Mouse (Mus musculus) left cerebral cortex, adult 9 months (tissue): ENCODE results near the gene Kcnd2.

ENCODE experiments used
- DNase-seq, 2 experiments: peaks; one replicate each; pipeline ENCODE4 v3.0.0; 2022; ENCODE audit warnings: low spot score in 2 of 2

The Kcnd2 gene

DNA sequence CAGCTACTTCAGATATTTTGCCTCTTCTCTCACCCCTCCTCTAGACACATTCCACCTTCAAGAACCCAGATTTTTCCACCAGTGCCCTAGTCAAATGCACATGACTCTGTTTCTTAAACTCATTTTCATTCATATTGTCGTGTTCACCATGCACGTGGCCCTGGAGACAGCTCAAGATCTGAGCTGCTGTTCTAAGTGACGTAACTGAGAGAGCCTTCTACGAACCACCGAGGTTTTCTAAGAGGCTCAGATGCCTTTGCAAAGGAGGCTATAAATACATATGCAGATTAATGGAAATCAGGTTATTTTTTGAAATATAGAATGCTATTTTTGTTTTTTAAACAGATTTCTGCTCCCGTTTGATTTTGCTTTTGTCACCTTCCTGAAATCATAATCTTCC lies 202.9 kb downstream of the Kcnd2 start:
- DNase-seq = peak; percentile 58 to 65

DNA sequence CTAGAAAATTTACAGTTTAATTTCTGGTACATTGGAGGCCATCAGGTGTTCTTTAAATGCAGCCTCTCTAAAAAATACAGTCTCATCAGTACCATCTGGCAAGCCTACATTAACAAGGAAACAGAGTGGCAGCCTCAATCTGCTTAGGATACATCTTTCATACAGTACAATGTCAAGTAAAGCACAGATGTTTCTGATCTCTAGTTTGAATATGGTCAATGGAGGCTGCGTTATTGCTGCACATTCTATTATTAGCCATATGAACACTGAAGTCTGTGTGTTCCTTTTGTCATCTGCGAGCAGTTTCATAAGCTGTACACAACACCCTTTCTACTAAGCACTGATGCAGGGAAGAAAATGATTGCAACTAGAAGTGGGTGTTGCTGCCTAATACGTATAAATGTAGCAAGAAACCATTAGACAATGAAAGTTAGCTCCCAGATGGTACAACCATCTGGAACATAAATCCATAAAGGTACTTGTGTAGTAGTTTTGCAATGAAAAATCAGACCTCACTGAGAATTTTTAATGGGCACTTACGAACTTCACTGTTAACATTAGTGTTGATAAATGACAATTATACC lies 209.0 kb downstream of the Kcnd2 start:
- DNase-seq = peak in 1 of 2 experiments; percentile 22

GRCm38 (mm10) chr6:21431120-21431519 lies 215.8 kb downstream of the Kcnd2 start:
- DNase-seq = no peak

- DNase-seq = no peak
Measured at GRCm38 (mm10) chr6:21464719-21465118, 249.4 kb downstream of the Kcnd2 start.

GRCm38 (mm10) chr6:21471891-21472544 lies 256.7 kb downstream of the Kcnd2 start:
- peak in 1 of 2 experiments; percentile 15 for DNase-seq

GRCm38 (mm10) chr6:21482714-21483113 lies 267.4 kb downstream of the Kcnd2 start:
- DNase-seq = no peak

DNA sequence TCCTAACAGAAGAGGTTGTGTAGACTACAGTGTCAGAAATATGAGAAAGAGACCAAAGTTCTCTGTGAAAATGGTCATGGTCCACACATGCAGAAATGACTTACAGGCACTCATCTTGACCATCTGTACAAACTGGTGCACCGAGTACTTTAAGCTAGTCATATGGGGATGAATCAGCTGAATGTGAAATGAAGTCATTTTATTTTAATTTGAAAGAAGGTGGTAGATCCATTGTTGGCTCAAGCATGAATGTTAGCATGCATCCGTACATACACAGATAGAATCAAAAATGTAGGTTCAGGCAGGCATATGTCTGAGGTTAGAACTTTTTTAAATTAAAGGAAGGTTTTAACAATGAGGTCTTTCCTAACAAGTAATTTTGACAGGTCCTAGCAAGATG lies 273.2 kb downstream of the Kcnd2 start:
- DNase-seq = no peak

DNA sequence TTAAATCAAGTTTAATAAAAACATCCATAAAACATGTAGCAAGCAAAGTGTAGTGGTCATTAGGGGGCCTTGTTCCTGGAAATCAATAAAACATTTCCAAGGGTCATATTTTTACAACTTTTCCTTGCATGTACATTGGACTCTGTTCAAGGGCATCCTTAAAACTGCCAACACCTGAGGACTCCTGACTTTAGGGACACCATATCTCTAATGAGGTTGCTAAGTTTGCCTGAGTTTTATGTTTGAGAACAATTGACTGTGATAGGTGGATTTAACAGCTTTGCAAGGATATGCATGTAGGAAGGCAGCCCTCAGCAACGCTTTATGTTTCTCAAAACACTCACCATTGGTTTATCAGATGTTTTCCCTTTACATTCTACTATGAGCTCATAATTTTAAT lies 287.6 kb downstream of the Kcnd2 start:
- DNase-seq = no peak

DNA sequence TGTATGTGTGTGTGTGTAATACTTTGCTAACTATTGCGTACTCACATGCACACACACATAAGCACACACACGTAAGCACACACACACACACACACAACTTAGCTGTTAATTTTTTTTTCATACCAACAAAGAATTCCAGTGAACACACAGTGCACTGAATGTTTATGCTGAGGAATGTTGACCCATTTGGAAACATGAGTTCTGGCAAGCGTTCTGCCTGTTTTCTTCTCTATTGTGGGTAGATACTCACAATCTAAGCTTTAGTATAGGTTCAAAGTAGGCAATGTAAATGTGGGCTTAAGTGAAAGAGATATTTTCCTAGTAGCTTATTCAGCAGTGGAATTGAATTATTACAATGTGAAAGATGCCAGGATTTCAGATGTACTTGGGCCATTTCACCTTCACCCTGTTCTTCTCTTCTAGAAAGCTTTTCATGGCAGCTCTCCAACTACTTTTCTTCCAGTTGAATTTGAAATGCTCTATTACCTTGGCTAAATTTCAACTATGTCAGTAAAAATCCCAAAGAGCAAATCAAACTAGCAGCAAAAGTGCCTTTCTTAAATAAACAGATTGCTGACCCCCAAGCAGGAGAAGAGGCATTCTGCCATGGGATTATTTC lies 295.4 kb downstream of the Kcnd2 start:
- no peak for DNase-seq

DNA sequence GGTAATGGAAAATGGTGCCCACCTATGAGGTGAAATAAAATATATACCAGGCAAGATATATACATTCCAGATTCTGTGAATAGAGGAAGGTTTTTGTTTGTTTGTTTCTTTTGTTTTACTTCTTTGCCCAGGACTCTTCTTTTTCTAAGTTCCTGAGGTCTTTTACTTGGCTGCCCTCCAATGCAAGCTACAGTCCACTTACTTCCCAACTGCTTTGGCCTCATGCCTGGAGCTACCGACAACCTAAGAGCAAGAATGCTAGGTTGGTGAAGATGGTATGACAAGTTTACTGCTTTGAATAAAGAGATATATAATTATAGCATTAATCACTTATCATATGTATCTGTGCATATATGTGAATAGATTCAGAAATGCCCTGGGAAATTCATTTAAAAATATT lies 305.0 kb downstream of the Kcnd2 start:
- no peak for DNase-seq

- no peak for DNase-seq
Measured at GRCm38 (mm10) chr6:21527489-21528074, 312.3 kb downstream of the Kcnd2 start.

GRCm38 (mm10) chr6:21534009-21534408 lies 318.7 kb downstream of the Kcnd2 start:
- DNase-seq = peak; percentile 15 to 31

DNA sequence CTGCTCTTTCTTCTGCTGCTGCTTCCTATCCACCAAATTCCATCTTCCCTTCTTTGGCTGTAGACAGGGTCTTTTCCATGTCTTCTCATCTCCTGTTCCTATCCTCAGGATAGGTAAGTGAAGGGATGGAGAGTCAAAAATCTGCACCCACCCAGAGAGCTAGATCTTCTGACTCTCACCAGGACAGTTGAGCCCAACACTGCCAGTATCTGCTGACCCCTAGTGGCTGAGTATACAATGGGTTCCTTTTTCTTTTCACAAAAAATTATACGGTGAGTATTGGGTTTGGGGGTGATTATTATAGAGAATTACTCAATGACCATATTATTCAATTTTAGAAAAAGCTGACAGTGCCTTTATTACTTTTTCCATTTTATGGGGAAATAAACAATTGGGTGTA lies 319.5 kb downstream of the Kcnd2 start:
- peak in 1 of 2 experiments; percentile 24 for DNase-seq

DNA sequence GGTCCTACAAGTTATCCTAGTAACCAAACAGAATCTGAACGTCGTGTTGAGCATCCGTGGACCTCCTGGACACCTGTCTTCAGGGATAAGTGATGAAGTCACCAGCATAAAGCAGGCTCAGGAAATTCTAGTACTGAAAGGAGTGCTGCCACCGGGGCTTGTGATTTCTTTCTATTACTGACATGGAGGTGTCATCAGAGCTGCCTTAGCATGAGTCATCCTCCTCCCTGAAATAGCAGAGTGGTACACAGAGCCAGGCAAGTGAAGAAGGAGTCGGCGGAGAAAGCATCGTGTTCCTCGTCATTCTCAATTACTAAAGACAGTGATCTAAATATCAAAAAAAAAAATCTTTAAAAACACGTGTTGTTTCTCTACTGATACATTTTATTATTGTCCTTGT lies 336.2 kb downstream of the Kcnd2 start:
- DNase-seq = peak; percentile 56 to 60

DNA sequence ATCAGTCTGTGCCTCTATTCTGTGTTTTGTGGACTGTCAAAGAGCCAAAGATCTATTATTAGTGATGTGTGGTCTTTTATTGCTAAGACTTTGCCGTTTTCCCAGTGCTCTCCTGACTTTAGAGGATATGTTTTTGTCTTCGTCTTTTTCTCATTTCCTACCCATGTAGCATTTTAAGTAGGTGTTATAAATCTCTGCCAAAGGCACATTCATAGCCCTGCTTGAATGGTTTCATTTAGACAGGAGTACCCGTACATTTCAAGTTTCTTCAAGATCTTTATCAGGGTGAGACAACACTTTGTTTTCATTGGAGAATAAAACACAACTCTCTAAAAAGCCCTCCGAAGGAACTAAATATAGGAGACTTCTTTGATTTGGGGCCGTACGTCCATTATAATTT lies 355.7 kb downstream of the Kcnd2 start:
- no peak for DNase-seq

DNA sequence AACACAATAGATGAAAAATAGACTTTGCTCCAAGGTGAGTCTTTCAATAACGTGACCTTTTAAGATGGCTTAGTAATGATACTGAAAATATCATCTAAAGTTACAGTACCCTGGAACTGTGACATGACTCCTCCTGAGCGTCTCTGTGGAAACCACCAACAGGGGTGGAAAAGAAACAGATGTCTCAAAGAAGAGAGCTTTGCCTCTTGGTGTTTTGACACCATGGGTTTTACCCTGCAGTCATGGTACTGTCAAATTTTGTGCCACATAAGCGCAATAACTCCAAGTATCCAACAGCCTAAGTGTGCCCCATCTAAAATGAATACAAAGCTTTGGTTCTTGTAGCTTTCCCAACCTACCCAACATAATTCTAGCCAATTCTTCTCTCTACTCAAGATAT lies 374.9 kb downstream of the Kcnd2 start:
- no peak for DNase-seq

DNA sequence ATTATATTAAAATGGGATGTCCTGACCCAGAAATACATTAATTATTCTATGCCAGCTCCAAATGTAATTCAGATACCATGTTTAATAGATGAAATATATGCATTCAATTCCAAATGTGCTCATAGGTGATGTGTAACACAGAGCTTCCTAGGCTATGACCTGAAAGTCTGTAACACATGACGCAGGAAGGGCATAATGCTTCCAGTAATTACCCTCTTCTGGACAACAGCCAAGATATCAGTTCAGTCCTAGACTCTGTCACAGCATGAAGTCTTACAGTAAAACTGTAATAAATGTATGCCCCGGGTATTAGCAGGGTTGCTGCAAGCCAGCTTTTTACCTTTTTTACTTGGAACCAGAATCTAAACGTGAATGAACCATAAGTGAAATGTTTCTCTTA lies 382.1 kb downstream of the Kcnd2 start:
- no peak for DNase-seq

DNA sequence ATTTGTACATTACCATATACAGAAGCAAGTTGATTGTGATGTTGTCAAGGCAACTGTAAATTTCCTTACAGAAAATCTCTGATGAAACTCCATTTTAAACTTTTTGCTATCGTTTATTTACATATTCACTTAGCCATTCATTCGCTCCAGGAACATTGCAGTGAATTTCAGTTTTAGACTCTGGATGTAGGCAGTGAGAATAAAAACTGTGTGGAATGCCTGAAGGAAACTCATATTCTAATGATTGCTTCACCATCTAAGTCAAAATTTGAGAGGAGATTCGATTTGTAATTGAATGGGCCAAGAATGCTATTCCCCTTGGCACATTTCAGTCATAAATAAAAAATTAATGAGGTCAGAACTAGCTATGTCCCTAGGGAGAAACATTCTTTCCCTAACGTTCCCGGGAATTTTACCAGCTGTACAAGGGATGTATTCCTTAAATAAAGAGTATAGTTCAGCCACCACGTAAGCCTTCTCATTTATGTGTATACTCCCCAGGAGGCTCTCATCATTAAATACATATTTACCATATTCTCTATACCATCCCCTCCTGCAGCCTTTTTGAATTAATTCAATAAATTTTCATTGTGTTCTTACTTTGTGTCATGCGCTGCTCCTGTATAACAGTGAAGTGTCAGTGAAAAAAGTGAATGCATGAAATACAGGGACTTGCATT lies 394.2 kb downstream of the Kcnd2 start:
- DNase-seq = no peak

GRCm38 (mm10) chr6:21629989-21630388 lies 414.7 kb downstream of the Kcnd2 start:
- no peak for DNase-seq

DNA sequence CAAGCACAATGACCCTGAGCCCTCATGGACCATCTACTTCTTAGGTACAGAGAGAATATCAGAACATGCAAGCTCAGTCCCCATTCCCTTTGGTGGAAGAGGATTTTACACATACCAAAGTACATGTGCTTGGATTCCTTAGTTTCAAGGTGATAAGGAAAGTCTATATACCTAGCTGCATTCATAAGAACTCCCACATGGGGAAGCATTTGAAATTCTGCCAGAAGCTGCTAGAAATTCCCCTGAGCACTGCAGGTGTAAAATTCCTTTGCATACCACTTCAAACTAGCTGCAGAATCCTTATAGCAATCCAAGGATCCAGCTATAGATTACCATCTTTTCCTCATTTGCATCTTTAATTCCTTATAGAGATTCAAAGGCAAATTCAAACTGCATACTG lies 440.4 kb downstream of the Kcnd2 start:
- no peak for DNase-seq

DNA sequence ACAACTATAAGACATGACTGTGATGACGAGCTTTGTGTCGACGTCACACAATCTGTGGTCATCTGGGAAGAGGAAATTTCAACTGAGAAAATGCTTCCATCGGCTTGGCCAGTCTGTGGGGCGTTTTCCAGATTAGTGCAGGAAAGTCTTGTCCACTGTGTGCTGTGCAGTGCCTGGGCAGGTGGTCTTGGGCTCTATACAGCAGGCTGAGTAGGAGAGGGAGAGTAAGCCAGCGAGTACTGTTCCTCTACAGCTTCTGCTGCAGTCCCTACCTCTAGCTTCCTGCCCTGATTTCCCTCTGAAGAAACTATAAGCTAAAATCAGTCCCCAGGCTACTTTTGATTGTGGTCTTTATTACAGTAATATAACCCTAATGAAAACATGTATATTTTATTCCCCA lies 448.8 kb downstream of the Kcnd2 start:
- no peak for DNase-seq

DNA sequence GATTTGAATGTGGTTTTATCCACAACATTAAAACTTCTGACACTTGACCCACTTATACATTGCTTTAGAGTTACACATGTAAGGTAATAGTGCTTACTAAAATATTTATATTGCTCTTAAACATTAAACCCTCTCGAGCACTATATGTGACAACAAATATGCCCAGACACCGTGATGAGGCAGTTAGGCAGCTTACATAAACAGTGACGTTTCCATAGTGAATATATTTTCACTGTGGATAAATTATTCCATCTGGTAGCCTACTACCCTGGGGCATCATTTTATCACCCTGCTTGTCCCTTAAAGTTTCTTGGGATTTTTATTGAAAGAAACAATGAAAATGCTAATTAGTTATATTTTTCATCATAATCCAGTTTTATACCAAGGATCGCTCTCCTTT lies 449.3 kb downstream of the Kcnd2 start:
- no peak for DNase-seq
